Mouse (Mus musculus): ENCODE measurements at regions not wholly inside any gene's neighbourhood (a gene's known extent, or its start where the extent isn't known, plus 50 kb on each side); places are given as distances from the start of the nearest gene placed in this dataset.

- TF ChIP-seq USF1 (IDR thresholded peaks at IDR 0.05; ENCODE audit: low read depth) = no peak
- TF ChIP-seq CTCF (IDR thresholded peaks at IDR 0.05; ENCODE audit: control insufficient read depth, insufficient read depth, insufficient read length) = no peak
- no peak for TF ChIP-seq CEBPB (IDR thresholded peaks at IDR 0.05; ENCODE audit: low read depth)
Observed at GRCm38 (mm10) chr6:52078530-52079340, 66.4 kb upstream of the Skap2 start.
